Mouse (Mus musculus) brain, embryonic 14.5 days (tissue): Measurements from ENCODE around the gene Chd2.

ENCODE experiments used
- CTCF ChIP-seq: fragments of 200-500 bp; IDR thresholded peaks from 2 replicates; pipeline ENCODE4 v1.5.1; 2012; ENCODE audit warnings: inconsistent platforms, mild to moderate bottlenecking, moderate library complexity, borderline replicate concordance; ENCODE audit not compliant: insufficient read depth, insufficient read length; ENCODE audit errors: extremely low read depth
- POLR2A ChIP-seq: fragments of 200-500 bp; IDR thresholded peaks from 2 replicates; pipeline ENCODE4 v1.6.1; 2012; ENCODE audit warnings: mild to moderate bottlenecking, inconsistent platforms, borderline replicate concordance; ENCODE audit not compliant: poor library complexity, insufficient read depth, insufficient read length, severe bottlenecking; ENCODE audit errors: extremely low read depth

DNA sequence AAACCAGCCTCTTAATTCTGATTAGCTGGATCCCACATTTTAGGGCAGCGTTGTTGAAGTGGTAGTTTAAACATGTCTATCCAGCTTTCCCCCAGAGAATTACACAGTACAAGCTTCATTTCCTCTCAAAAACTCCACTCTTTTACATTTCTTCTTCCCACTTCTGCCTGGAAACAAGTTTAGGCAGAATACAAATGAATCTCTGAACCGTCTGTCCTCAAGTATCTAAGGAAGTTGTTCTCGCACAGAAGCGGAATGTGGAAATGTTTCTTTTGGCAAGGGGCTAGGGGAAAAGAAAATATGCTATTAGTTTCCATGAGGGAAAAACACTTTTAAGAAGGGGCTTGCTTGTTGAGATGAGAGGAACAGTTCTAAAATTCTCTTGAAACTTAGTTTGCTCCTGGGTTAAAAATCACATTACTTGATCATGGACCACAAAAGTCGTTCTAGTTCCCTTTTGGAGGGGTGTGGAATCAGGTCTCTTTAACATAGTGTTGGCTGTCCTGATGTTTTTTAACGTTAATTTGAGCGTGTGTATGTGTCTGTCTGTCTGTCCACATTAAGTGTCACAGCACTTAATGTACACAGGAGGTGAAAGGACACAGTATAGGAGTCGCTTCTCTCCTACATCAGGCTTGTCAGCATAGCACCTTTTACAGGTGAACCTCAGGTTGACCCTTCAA, 17.7 kb upstream of the Chd2 start:
- TF ChIP-seq CTCF (no peak), POLR2A (no peak)
